Mouse (Mus musculus): ENCODE data around the gene Ugt1a10. TPM values are rescaled to one million over a fixed set of nuclear protein-coding genes. Genes with fewer than 3 reads are reported as not detected.
"Not testable (repeated sequence)": the region's sequence is repeated elsewhere in the genome, so short reads cannot be mapped to it uniquely, and the experiment has no call there.

The Ugt1a10 gene
- polyA plus RNA-seq, 1 experiment: not detected

- no peak for TF ChIP-seq CTCF (IDR thresholded peaks at IDR 0.05; ENCODE audit: borderline replicate concordance, insufficient read depth, low read depth, low read length)
- TF ChIP-seq POLR2A (IDR thresholded peaks at IDR 0.05; ENCODE audit: borderline replicate concordance, insufficient read depth, low read length): no peak
- 34% methylated on average over 3 of the region's 3 CpGs for WGBS
- H3K4me1 ChIP-seq (ENCODE audit: control insufficient read depth, insufficient read depth, low read length): no peaks in the 10 kb centered on the region
- H3K27me3 ChIP-seq (ENCODE audit: control insufficient read depth, insufficient read depth, low read length): no peaks in the 10 kb centered on the region
- H3K27ac ChIP-seq (ENCODE audit: insufficient read depth, low read length): no peak overlapping the region
- H3K4me3 ChIP-seq (replicated peaks; ENCODE audit: insufficient read depth, low read depth, low read length): no peak overlapping the region
- DNase-seq: no peak
Observed at GRCm38 (mm10) chr1:88217576-88217975, 162.4 kb downstream of the Ugt1a10 start.

- DNase-seq: no peak
- TF ChIP-seq CTCF (IDR thresholded peaks at IDR 0.05; ENCODE audit: borderline replicate concordance, insufficient read depth, low read depth, low read length) (no peak), POLR2A (IDR thresholded peaks at IDR 0.05; ENCODE audit: borderline replicate concordance, insufficient read depth, low read length) (no peak)
- whole genome bisulfite sequencing: 75% methylated on average over 9 of the region's 9 CpGs
- Histone ChIP-seq H3K27ac (ENCODE audit: insufficient read depth, low read length) (no peak overlapping the region), H3K4me1 (ENCODE audit: control insufficient read depth, insufficient read depth, low read length) (no peaks in the 10 kb centered on the region), H3K4me3 (replicated peaks; ENCODE audit: insufficient read depth, low read depth, low read length) (no peak overlapping the region), H3K27me3 (ENCODE audit: control insufficient read depth, insufficient read depth, low read length) (no peaks in the 10 kb centered on the region)
Observed at GRCm38 (mm10) chr1:88218051-88218450, 162.9 kb downstream of the Ugt1a10 start.

- WGBS: 43% methylated on average over 4 of the region's 4 CpGs
Observed at GRCm38 (mm10) chr1:88218591-88218990, 163.4 kb downstream of the Ugt1a10 start.

GRCm38 (mm10) chr1:88219054-88219453 is 163.9 kb downstream of the Ugt1a10 start:
- Histone ChIP-seq H3K4me1 (ENCODE audit: control insufficient read depth, insufficient read depth, low read length) (no peaks in the 10 kb centered on the region), H3K27me3 (ENCODE audit: control insufficient read depth, insufficient read depth, low read length) (no peaks in the 10 kb centered on the region), H3K4me3 (replicated peaks; ENCODE audit: insufficient read depth, low read depth, low read length) (no peak overlapping the region), H3K27ac (ENCODE audit: insufficient read depth, low read length) (no peak overlapping the region)
- DNase-seq: no peak
- 26% methylated on average over 1 of the region's 1 CpGs for WGBS
- no peak for TF ChIP-seq CTCF (IDR thresholded peaks at IDR 0.05; ENCODE audit: borderline replicate concordance, insufficient read depth, low read depth, low read length)
- no peak for TF ChIP-seq POLR2A (IDR thresholded peaks at IDR 0.05; ENCODE audit: borderline replicate concordance, insufficient read depth, low read length)

More at GRCm38 (mm10) chr1:88218591-88218990, 163.4 kb downstream of the Ugt1a10 start:
- Histone ChIP-seq H3K4me1 (ENCODE audit: control insufficient read depth, insufficient read depth, low read length) (no peaks in the 10 kb centered on the region), H3K27ac (ENCODE audit: insufficient read depth, low read length) (no peak overlapping the region), H3K4me3 (replicated peaks; ENCODE audit: insufficient read depth, low read depth, low read length) (no peak overlapping the region), H3K27me3 (ENCODE audit: control insufficient read depth, insufficient read depth, low read length) (no peaks in the 10 kb centered on the region)
- no peak for TF ChIP-seq CTCF (IDR thresholded peaks at IDR 0.05; ENCODE audit: borderline replicate concordance, insufficient read depth, low read depth, low read length)
- no peak for TF ChIP-seq POLR2A (IDR thresholded peaks at IDR 0.05; ENCODE audit: borderline replicate concordance, insufficient read depth, low read length)
- no peak for DNase-seq

- no peak overlapping the region for H3K4me3 ChIP-seq (replicated peaks; ENCODE audit: insufficient read depth, low read depth, low read length)
- no peak for TF ChIP-seq CTCF (IDR thresholded peaks at IDR 0.05; ENCODE audit: borderline replicate concordance, insufficient read depth, low read depth, low read length)
- TF ChIP-seq POLR2A (IDR thresholded peaks at IDR 0.05; ENCODE audit: borderline replicate concordance, insufficient read depth, low read length): no peak
- H3K27ac ChIP-seq (ENCODE audit: insufficient read depth, low read length): no peak overlapping the region
- H3K4me1 ChIP-seq (ENCODE audit: control insufficient read depth, insufficient read depth, low read length): no peaks in the 10 kb centered on the region
- no peak for DNase-seq
- H3K27me3 ChIP-seq (ENCODE audit: control insufficient read depth, insufficient read depth, low read length): no peaks in the 10 kb centered on the region
Observed at GRCm38 (mm10) chr1:88220336-88220735, 165.1 kb downstream of the Ugt1a10 start.

GRCm38 (mm10) chr1:88222216-88222615 is 167.0 kb downstream of the Ugt1a10 start:
- Histone ChIP-seq H3K4me3 (replicated peaks; ENCODE audit: insufficient read depth, low read depth, low read length) (no peak overlapping the region), H3K27ac (ENCODE audit: insufficient read depth, low read length) (no peak overlapping the region), H3K27me3 (ENCODE audit: control insufficient read depth, insufficient read depth, low read length) (no peaks in the 10 kb centered on the region), H3K4me1 (ENCODE audit: control insufficient read depth, insufficient read depth, low read length) (no peaks in the 10 kb centered on the region)
- 41% methylated on average over 2 of the region's 2 CpGs for WGBS
- no peak for TF ChIP-seq CTCF (IDR thresholded peaks at IDR 0.05; ENCODE audit: borderline replicate concordance, insufficient read depth, low read depth, low read length)
- TF ChIP-seq POLR2A (IDR thresholded peaks at IDR 0.05; ENCODE audit: borderline replicate concordance, insufficient read depth, low read length): no peak
- DNase-seq: no peak

- not testable (repeated sequence) for DNase-seq; H3K27me3 ChIP-seq (ENCODE audit: control insufficient read depth, insufficient read depth, low read length); H3K4me1 ChIP-seq (ENCODE audit: control insufficient read depth, insufficient read depth, low read length); H3K4me3 ChIP-seq (replicated peaks; ENCODE audit: insufficient read depth, low read depth, low read length); H3K27ac ChIP-seq (ENCODE audit: insufficient read depth, low read length)
Observed at GRCm38 (mm10) chr1:88223011-88223515, 167.9 kb downstream of the Ugt1a10 start.

- Histone ChIP-seq H3K27me3 (ENCODE audit: control insufficient read depth, insufficient read depth, low read length) (no peaks in the 10 kb centered on the region), H3K27ac (ENCODE audit: insufficient read depth, low read length) (no peak overlapping the region), H3K4me3 (replicated peaks; ENCODE audit: insufficient read depth, low read depth, low read length) (no peak overlapping the region), H3K4me1 (ENCODE audit: control insufficient read depth, insufficient read depth, low read length) (no peaks in the 10 kb centered on the region)
- TF ChIP-seq CTCF (IDR thresholded peaks at IDR 0.05; ENCODE audit: borderline replicate concordance, insufficient read depth, low read depth, low read length): no peak
- no peak for TF ChIP-seq POLR2A (IDR thresholded peaks at IDR 0.05; ENCODE audit: borderline replicate concordance, insufficient read depth, low read length)
- WGBS: 25% methylated on average over 1 of the region's 1 CpGs
- no peak for DNase-seq
Observed at GRCm38 (mm10) chr1:88223591-88223990, 168.4 kb downstream of the Ugt1a10 start.

Data from cerebellum, adult 2 months (tissue).